Mouse (Mus musculus) liver, adult 2 months (tissue): Measurements from ENCODE around the gene Agt.

Experiments
- CTCF ChIP-seq: fragments of 200-500 bp; IDR thresholded peaks from 2 replicates; pipeline ENCODE4 v1.5.1; 2011; ENCODE audit warnings: low read depth, low read length, control low read depth
- POLR2A ChIP-seq: fragments of 200-500 bp; IDR thresholded peaks from 2 replicates; pipeline ENCODE4 v1.6.1; 2011; ENCODE audit warnings: low read length, control low read depth; ENCODE audit not compliant: insufficient read depth; ENCODE audit errors: extremely low read depth

DNA sequence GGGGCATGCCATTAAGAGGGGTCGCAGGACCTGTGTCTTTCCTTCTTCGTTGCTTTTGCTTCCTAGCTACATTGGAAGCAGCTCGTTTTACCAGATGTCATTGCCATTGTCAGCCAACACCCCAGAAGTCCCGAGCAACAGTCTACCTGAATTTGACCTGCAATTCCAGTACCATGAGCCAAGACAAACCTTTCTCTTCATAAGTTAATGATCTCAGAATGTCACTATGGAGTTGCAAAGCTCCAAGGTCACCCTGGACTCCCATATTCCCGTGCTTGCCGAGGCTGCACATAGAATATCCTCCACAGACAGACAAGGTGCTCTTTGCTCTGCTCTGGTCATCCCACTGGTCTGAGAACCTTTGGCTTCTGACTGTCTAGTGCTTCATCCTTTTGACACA lies 2.4 kb downstream of the Agt start:
- TF ChIP-seq CTCF (no peak), POLR2A (no peak)
